In genomic region chr6:126141472-126141871, GRCm38 (mm10) we compare ENCODE assay signal across 10 mouse cellular contexts. TPM values are rescaled to one million over a fixed set of nuclear protein-coding genes. Genes with fewer than 3 reads are reported as not detected.
DNase-seq lines count a peak whose midpoint lies in the region.
"Had no signal": no experiment of that assay in that cellular context is flagged by ENCODE, and none has a peak within 500 bp of the region (broad histone marks: within the 10 kb centered on the region; RNA-seq: fewer than 3 reads in every experiment).

No protein-coding gene starts in this region.

- intact Hi-C loops in gastrocnemius, postnatal 14 days (cut with DNase I; ENCODE audit: low total_unique reads): no loop called here

- peak; percentile 19 for DNase-seq in embryo, embryonic 10 days (ENCODE audit: low spot score)
- DNase-seq in embryo, embryonic 9.5 days (ENCODE audit: extremely low spot score): no peak
- DNase-seq in gastrocnemius, postnatal 14 days: peak; percentile 62
- DNase-seq in kidney, adult 18-20 months: peak; percentile 56
- DNase-seq in lung, postnatal 14 days: peak; percentile 66
- no peak for DNase-seq in testis, postnatal 10 days (ENCODE audit: low spot score)
- DNase-seq in frontal cortex, postnatal 25 days (ENCODE audit: low spot score in 2 of 2): no peak
- no peak for DNase-seq in left cerebral cortex, adult 11 months (ENCODE audit: low spot score)
- DNase-seq: liver, embryonic 13.5 days had no signal

RNA-seq across cellular contexts. Expression of gene Ntf3, which starts 25.2 kb away (rescaled TPM):
- 1 to 10 TPM; 2.3 TPM for total RNA-seq in gastrocnemius, postnatal 14 days (2021)
- total RNA-seq: common myeloid progenitor, adult 5-6 weeks had no signal

Comparison
In these comparisons a context has a peak if more than half of its experiments do, and no peak if none do; other contexts are left out.
1. DNase-seq: peak in embryo, embryonic 10 days (single experiment), gastrocnemius, postnatal 14 days (single experiment), kidney, adult 18-20 months (single experiment) and lung, postnatal 14 days (single experiment); none in embryo, embryonic 9.5 days (single experiment), testis, postnatal 10 days (single experiment), frontal cortex, postnatal 25 days (0 of 2) and left cerebral cortex, adult 11 months (single experiment).